Mouse (Mus musculus) erythroid progenitor cell, adult 5-6 weeks (primary cell): ENCODE data around the gene Mogat2. TPM values are rescaled to one million over a fixed set of nuclear protein-coding genes. Genes with fewer than 3 reads are reported as not detected.

Experiments
- ATAC-seq: replicated peaks from 2 replicates; pipeline ENCODE4 v1.8.0; 2016; ENCODE audit warnings: moderate number of reproducible peaks, mild to moderate bottlenecking, moderate TSS enrichment, inconsistent platforms; ENCODE audit not compliant: poor library complexity, low FRiP score, severe bottlenecking
- total RNA-seq, 2 experiments: library from RNA; stranded (forward) in 1 of 2; stranded (reverse) in 1 of 2; fragments of 150-400 nt in 1 of 2; fragments of 186-747, 209-891 nt in 1 of 2; gene quantifications; 2 replicates each; pipeline versions ENCODE4 v1.2.3 to v1.2.4; 2015 to 2017; ENCODE audit warnings: low replicate concordance in 2 of 2

The Mogat2 gene
- 8.6 and 18.4 TPM in 2 replicates for total RNA-seq (2015; ENCODE audit: low replicate concordance)
- 2.3 TPM in 1 of 2 replicates, not detected in the other for total RNA-seq (2017; ENCODE audit: low replicate concordance)

DNA sequence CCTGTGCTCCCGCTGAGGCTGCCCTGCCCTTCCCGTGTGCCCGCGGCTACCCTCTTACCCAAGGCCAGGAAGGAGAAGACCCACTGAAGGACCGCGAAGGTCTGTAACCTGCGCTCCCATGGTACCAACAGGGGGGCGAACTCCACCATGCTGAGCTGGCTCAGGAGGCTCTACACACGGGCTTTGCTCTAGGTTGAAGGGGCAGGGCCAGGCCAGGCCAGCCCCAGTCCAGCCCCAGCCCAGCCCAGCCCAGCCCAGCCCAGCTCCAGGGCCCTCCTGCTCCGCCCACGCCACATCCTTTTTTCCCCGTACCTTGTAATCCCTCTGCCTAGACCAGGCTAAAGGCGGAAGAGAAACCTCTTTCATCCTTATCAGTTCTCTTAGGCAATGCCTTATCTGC, at the start of gene Mogat2:
Mogat2 (minus strand) TSS at position 203 of the 400 bp plus-strand sequence.
- ATAC-seq = no peak

- no peak for ATAC-seq
Observed at GRCm38 (mm10) chr7:99287287-99287686, 48.9 kb upstream of the Mogat2 start.

- ATAC-seq = no peak
Observed at GRCm38 (mm10) chr7:99279586-99279985, 41.2 kb upstream of the Mogat2 start.

DNA sequence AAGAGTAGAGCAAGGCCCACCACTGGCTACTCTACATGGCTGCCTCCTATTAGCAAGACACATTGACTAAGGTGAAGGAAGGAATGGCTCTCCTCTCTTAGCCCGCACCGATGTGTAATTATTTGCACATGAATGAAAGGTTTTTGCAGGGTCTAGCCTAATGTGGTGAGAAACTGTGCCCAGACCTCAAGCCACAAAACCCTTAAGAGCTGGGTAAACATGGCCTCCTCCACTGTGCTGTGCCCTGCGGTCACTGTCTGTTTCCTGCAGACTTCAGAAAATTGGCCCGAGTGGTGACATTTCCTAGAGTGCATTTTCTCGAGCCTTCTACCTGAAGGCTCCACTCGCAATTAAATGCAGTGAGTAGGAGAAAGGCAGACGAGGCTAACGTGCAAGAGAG, 39.9 kb upstream of the Mogat2 start:
- no peak for ATAC-seq

DNA sequence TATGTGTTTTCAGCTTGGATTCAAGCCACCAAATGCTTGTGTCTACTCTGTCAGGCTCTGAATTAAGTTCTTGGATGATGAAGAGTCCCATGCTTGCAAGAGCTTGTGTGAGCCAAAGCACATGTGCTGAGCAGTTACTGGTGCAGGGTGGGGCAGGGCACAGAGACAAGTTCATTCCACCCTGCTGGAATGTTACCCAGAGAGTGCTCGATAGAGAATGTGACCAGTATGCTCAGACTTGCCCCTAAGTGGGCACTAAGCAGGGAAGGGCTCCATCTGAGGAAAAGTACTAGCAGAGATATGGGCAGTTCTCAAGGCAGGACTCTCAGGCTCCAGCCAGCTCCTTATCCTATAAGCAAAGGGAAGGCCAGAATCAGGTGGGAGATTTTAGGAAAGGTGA, 38.3 kb upstream of the Mogat2 start:
- no peak for ATAC-seq

DNA sequence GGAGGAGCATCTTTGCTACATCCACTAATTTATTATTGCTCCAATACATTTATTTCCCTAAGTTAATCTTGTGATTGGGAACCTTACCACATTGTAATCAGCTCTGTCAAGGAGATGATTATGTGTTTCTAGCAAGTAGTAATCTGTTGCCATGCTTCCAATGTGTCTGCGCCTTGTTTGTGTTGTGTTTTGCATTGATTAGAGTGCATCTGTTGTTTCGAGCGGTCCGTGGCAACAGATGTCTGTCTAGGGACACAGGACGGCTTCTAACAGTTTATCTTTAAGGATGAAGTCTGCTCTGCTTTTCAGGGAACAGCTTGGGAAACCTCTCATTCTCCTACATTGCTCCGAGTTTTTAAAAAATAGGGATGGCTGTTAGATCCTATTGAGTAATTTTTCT, 36.7 kb upstream of the Mogat2 start:
- no peak for ATAC-seq

- ATAC-seq = no peak
Observed at GRCm38 (mm10) chr7:99271630-99272029, 33.2 kb upstream of the Mogat2 start.

DNA sequence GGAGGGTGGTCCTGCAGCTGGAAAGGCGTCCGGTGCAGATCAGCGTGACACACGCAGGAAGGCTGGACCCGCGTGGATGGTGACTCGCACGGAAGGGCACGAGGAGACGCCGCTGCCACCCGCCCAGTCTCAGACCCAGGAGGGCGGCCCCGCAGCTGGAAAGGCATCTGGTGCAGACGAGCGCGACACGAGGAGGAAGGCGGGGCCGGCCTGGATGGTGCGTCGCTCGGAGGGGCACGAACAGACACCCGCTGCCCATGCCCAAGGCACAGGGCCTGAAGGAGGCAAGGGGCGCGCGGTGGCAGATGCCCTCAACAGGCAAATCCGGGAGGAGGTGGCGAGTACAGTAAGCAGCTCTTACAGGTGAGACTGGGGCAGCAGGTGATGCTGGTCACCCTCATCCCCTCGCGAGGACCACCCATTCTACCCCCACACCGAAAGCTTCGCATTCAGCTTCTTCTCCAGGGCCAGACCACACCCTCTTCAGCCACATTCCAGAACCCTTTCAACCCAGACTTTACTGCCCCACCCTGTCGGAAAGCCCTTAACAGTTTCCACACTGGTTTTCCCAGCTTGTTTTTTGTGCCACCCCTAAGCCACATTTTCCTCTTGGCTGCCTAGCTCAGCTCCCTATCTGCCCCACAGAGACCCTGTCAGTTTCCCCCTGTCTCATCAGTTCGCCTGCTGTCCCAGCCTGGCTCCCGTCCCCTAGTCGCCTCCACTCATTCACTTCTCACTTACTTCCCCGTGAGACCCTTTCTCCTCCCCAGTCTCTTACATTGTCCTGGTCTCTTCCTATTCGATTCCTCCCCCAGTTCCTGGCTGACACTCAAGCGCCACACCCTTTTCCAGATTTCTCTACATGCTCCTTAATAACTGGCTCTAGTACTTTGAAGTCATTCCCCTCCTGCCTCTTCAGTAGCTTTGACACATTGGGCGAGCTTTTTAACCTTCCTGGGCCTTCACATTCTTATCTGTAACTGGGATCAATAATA, 30.8 kb upstream of the Mogat2 start:
- no peak for ATAC-seq

- no peak for ATAC-seq
Observed at GRCm38 (mm10) chr7:99268506-99268900, 30.1 kb upstream of the Mogat2 start.

- ATAC-seq = no peak
Observed at GRCm38 (mm10) chr7:99267897-99268505, 29.6 kb upstream of the Mogat2 start.

GRCm38 (mm10) chr7:99267251-99267896, 29.0 kb upstream of the Mogat2 start, which contains the start of gene Map6:
TSS of gene Map6 (plus strand) at chr7:99267447.
- no peak for ATAC-seq

GRCm38 (mm10) chr7:99264597-99264996, 26.2 kb upstream of the Mogat2 start:
- no peak for ATAC-seq

GRCm38 (mm10) chr7:99263509-99263908, 25.1 kb upstream of the Mogat2 start:
- ATAC-seq = no peak

GRCm38 (mm10) chr7:99261900-99262299, 23.5 kb upstream of the Mogat2 start:
- ATAC-seq = no peak

- no peak for ATAC-seq
Observed at GRCm38 (mm10) chr7:99255006-99255405, 16.6 kb upstream of the Mogat2 start.

GRCm38 (mm10) chr7:99250386-99250785, 12.0 kb upstream of the Mogat2 start:
- ATAC-seq = no peak

DNA sequence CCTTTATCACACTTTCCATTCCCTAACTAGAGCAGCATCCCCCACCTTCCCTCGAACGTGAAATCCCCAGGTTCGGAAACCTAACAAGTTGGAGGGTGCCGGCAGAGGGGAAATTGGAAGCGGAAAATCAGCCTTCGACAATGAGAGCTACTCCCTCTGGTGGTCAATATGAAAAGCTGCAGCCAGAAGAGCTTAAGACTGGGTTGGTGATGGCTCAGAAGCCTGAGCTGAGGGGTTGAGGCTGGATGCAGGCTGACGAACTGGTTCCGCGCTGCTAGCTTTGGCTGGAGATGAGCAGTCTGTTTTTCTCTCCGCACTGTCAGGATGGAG, 11.1 kb upstream of the Mogat2 start:
- ATAC-seq = no peak

GRCm38 (mm10) chr7:99248906-99249581, 10.6 kb upstream of the Mogat2 start:
- ATAC-seq = peak; percentile 75

DNA sequence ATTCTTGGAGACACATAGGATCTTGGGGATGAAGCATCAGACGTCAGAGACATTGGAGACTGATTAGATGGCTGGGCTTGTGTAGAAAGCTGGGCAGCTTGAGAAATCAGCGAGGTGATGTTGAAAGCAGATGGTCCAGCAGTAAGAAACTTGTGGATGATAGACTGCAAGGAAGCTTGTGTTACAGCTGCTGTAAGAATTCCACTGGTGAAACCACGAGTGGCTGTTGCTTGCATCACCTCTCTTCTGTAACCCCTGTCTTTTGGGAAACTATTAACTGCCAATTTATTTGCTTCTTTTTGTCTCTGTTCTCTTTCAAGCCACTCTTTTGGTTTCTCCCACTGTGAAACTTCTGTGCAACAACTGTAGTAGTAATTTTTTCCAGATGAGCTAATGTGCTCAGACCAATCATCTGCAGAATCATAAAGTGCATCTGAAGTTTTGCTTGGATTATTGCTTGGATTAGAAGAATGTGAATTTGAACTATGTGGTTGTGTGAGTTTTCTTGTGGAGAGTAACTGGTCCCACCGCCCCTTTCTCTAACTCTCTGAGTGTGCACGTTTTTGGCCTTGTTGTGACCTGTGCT, 9.8 kb upstream of the Mogat2 start:
- ATAC-seq = no peak

GRCm38 (mm10) chr7:99242097-99242496, 3.7 kb upstream of the Mogat2 start:
- no peak for ATAC-seq
